Mouse (Mus musculus): Measurements from ENCODE around the gene Pdzd2. TPM values are rescaled to one million over a fixed set of nuclear protein-coding genes. Genes with fewer than 3 reads are reported as not detected.
"Not testable (repeated sequence)": the region's sequence is repeated elsewhere in the genome, so short reads cannot be mapped to it uniquely, and the experiment has no call there.

Pdzd2 gene
- polyA plus RNA-seq, 1 experiment from 2014 or later: 6.3 TPM

- DNase-seq (ENCODE audit: low spot score): no peak
These were observed 359.7 kb downstream of the Pdzd2 start for GRCm38 (mm10) chr15:12380057-12380456.

DNA sequence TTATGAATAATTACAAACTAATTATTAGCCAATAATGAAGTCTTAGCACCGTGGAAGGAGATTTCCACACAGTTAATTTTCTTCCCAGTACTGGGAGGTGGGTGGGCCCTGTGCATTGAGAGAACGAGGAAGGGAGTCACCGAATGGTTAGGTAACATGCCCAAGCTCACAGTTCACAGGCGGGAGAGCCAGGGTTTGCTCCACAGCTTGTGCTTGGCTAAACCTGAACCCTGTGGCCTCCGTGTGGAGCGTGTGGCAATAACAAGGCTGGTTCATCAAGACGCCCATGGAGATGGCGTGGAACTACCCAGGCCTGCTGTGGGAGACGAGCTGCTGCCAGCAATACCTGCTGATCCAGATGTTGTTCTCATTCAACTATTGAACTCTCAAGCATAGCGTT, 361.9 kb downstream of the Pdzd2 start:
- no peak for DNase-seq (ENCODE audit: low spot score)

GRCm38 (mm10) chr15:12376491-12377069, 363.1 kb downstream of the Pdzd2 start:
- DNase-seq (ENCODE audit: low spot score): peak; percentile 24

DNA sequence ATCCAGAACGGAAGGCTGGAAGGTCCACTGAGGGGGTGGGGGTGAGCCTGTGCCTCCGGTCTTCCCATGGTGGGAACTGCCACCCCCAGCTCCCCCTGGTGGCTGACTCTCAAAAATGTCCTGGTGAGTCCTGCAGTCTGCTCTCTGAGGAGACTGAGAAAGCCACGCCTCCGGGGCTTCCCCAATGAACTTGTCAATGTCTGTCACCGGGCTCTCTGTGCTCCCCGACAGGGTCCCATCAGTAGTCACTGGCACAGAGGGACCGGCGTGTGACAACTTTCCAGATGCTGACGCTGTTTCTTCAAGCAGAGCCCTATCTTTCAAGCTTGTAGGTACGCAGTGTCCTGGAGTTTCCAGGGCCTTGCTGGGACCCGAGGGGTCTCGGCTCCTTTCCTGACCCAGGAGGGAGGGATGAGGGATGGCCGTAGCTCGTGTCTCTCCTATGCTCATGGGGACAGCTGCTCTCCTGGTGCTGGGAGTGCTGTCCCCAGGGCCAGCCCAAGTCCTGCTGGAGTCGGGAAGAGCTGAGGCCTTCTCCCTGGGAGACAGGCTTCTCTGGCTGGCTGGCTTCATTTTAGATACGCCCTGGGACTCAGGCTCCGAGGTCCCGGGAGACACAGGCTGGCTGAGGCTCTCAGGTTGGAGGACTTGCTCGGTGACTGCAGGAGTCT, 363.9 kb downstream of the Pdzd2 start:
- peak; percentile 93 for DNase-seq (ENCODE audit: low spot score)

GRCm38 (mm10) chr15:12374916-12375315, 364.8 kb downstream of the Pdzd2 start:
- no peak for DNase-seq (ENCODE audit: low spot score)

GRCm38 (mm10) chr15:12373918-12374317, 365.8 kb downstream of the Pdzd2 start:
- no peak for DNase-seq (ENCODE audit: low spot score)

GRCm38 (mm10) chr15:12373496-12373895, 366.2 kb downstream of the Pdzd2 start:
- no peak for DNase-seq (ENCODE audit: low spot score)

DNA sequence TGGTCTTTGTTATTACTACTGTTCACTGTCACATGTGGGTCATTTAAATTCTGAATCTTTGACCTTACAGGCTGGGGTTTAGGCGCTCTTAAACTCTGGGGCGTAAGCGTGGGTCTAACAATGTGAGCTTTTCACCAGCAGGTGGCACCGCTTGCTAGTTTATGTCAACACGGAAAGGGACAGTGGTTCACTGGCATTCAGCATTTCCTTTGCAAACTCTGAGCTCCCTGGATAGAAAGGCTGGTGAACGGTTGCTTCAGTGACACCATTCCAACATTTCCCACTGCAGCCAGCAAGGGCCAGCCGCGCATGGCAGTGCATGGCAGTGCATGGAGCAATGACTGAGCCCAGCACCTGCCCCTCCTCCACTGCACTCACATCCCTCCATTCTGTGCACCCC, 368.5 kb downstream of the Pdzd2 start:
- peak; percentile 80 for DNase-seq (ENCODE audit: low spot score)

- no peak for DNase-seq (ENCODE audit: low spot score)
These were observed 369.6 kb downstream of the Pdzd2 start for GRCm38 (mm10) chr15:12370096-12370495.

DNA sequence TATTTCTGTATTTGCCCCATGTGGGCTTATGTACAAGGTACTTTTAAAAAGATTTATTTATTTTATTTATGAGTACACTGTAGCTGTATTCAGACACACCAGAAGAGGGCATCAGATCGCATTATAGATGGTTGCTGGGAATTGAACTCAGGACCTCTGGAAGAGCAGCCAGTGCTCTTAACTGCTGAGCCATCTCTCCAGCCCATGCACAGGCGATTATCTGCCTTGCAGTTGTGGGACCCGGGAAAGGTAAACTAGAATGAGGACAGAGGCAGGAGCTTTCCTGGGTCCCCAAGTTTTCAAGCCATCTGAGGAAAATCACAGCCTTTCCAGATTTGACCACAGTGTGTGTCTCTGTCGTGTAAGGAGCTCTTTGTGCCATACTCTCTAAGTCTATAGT, 370.9 kb downstream of the Pdzd2 start:
- no peak for DNase-seq (ENCODE audit: low spot score)

DNA sequence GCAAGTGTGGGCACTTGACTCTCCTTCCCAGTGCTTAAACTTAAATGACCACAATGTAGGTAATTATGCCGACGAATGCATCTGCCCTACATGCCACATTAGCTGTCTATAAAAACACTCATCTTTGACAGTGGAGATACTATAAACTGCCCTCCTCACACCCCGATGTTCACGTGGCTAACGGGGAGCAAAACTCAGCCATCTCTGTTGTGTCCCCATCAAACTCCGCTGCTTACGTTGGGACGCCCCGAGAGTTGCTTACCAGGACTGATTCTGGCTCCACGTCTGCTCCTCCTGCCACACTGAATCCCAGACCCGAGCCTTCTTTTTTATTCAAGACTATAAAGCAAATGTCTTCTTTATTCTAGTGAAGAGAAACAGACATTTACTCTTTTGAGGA, 371.4 kb downstream of the Pdzd2 start:
- no peak for DNase-seq (ENCODE audit: low spot score)

DNA sequence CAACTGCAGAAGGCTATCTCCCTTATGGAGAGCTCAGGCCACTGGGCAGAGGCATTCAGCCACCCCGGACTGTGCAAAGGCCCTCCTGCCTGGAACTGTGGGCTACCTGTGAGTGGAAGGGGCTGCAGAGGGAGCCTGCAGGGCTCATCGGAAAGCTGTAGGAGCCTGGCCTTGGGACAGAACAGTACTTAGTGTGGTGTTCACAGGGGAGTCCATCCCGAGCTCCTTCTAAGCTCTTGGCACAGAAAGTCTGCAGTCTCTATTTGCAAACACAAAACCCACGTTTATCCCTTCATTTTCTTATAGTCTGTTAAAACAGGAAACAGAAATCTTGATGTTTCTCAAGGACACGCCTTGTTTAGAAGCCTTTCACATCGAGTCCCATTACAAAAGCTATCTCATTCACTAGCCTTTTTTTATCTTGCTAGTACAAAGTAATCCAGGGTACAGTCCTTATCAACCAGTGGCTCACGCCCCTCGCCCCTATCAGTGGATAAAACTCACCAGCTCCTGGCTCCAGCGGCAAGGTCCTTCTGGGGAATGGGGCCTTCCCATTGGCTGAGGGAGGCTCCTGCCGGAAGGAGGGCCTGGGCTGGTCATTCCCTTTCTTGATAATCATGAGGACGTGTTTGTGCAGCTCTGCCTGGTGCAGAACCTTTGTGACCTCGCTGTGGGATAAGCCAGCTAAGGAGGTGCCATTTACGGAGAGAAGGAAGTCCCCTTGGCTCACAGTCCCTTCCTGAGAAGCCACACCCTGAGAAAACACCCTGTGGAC, 372.2 kb downstream of the Pdzd2 start:
- DNase-seq (ENCODE audit: low spot score): no peak

DNA sequence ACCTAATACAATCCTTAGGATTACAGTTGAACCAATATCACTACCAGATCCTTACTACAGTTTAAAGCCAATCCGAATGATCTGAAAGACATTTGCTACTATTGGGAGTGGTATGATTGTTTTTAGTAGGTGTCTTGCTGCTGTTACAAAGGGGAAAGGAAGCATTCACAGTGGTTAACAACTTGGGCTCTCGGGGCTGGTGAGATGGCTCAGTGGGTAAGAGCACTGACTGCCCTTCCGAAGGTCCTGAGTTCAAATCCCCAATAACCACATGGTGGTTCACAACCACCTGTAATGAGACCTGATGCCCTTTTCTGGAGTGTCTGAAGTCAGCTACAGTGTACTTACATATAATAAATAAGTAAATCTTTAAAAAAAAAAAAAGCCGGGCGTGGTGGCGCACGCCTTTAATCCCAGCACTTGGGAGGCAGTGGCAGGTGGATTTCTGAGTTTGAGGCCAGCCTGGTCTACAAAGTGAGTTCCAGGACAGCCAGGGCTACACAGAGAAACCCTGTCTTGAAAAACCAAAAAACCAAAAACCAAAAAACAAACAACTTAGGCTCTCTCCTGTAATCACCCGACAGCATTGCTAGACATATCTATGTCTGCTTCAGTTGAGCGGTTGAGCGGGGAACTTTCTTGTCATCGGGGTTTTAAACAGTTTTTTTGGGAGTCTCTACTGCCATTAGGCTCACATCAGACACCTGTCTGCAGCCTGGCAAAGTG, 373.0 kb downstream of the Pdzd2 start:
- DNase-seq (ENCODE audit: low spot score): not testable (repeated sequence)

DNA sequence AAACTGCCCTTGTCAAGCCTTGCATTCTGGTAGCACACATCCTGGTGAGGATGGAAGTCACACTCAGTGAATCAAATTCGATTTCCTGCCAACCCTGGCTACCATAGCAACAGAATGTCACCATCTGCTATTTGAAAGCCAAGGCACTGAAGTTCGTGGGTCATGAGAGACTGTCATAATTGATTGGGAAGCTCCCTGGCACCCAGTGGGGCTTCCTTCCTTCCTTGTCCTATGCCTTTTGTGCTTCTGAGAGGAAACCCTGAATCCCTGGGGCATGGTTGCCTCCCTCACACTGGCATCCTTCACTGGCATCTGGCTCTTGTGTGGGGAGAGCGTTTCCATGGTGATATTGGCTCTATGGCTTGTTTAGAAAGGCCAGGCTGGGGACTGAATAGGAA, 373.7 kb downstream of the Pdzd2 start:
- DNase-seq (ENCODE audit: low spot score): no peak

DNA sequence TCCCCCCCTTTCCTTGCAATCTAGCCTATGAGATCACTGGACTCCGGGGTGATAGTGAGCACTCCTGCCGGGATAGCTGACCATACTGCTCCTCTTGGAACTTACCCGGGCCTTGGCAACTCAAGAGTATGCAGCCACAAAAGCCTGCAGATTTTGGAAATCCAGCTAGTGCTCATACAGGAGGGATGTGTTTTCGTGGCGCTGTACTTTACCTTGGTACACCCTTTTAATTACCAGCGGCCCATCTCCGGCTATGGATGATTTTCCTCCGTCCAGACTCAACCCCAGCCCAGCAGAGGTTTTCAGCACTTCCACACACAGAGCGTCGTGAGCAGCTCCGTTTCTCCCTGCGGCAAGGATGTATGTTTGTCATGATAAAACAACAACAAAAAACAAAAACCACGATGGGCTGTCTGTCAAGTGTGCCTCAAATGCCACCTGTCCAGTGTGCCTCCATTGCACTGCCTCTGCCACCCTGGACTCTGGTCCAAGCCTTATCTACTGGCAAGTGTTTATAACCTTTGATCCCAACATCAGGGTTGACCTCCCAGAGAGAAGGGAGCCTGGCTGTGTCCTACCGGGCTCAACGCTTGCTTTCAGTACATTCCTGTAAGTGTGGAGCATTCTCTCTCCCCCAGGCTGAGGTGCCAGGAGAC, 374.2 kb downstream of the Pdzd2 start:
- DNase-seq (ENCODE audit: low spot score): no peak

DNA sequence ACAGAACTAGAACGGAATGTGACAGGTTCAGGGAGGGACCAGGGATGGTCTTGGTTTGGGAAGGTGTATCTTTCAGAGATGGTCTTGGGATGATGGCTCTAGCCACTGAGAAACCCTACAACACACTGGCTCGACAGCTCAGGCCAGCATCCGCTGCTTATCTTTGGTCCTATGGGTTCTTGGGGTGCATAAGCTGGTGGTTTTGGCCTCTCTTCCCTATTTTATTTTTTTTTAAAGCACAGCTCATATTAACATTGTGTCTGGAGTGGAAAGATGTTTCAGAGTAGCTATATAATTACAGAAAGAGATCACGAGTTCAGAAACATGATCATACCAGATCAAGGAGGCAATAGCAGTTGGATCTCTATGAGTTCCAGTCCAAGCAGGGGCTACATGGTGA, 375.6 kb downstream of the Pdzd2 start:
- no peak for DNase-seq (ENCODE audit: low spot score)

- no peak for DNase-seq (ENCODE audit: low spot score)
These were observed 377.1 kb downstream of the Pdzd2 start for GRCm38 (mm10) chr15:12362701-12363040.

DNA sequence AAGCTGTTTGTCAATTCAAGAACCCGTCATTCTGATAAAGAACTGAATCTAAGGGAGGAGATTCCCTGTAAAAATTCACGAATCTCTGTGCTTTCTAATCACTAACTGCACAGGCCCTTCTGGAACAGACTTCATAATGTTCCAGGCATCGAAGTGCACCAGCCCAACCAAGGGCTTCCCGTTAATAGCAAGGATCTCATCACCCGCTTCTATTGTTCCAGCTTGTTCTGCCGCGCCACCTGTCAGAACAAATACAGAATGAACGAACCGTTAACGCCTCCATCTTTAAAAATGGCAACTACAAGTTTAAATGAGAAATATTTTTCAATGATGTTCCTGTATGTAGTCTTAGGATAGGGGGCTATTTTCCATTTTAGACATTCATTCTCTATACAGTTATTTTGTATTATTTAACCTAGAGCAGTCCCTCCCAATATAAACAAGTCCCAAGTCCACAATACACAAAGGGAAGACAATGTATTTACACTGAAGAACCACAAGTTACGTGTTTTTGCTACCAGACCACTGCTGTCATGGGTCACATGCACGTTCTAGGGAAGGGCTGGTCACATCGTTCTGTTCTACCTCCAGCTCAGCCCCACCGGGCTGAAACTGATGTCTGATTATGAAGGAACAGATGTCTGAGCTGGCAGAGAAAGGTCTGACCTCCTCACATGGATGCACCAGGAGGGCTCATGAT, 377.6 kb downstream of the Pdzd2 start:
- no peak for DNase-seq (ENCODE audit: low spot score)

DNA sequence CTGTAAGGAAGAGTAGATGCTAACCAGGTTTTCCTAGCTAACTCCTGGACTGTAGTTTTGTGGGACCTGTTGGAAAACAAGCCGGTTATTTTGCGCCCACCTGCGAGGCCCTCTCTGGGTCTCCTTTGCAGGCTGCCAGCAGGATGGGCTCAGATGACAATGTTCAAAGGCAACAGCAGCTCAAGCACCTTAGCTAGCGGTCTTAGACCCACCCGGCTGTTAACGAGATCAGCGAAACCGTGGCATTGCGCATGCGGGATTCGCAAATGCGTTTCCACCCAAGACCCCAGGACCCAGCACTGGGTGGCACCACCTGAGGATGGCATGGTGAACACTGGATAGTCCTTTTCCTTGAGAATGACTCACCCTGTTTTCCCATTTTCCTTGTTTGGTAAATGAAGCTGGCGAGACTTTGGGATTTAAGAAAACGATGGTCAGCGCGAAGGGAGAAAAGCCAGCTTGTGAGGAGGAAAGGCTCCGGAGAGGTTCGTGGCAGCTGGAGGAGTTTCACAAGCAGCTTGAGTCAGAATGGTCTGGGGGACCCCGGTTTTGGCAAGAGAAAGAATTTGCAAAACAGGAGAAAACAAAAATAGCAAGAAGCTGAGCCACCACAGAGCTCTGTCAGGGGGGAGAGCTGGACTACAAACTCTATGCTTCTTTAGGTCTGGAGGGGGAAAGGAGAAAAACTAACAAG, 379.1 kb downstream of the Pdzd2 start:
- DNase-seq (ENCODE audit: low spot score): no peak

- no peak for DNase-seq (ENCODE audit: low spot score)
These were observed 381.3 kb downstream of the Pdzd2 start for GRCm38 (mm10) chr15:12358384-12358783.
